Comparison of ENCODE assay signal across 8 mouse cellular contexts in genomic region chr1:127773803-127774500, GRCm38 (mm10). TPM values are rescaled to one million over a fixed set of nuclear protein-coding genes. Genes with fewer than 3 reads are reported as not detected.
DNase-seq lines count a peak whose midpoint lies in the region; ATAC-seq lines count a peak whose summit lies in the region.

TSS of gene Ccnt2 (plus strand) at chr1:127774164.

- DNase-seq in T-cell, adult 2 months (ENCODE audit: low spot score) = peak; percentile 100
- DNase-seq in cerebellum, postnatal 36 days = peak; percentile 99
- DNase-seq in frontal cortex, postnatal 36 days (ENCODE audit: low spot score in 2 of 2) = peak; percentile 99
- DNase-seq in left cerebral cortex, adult 11 months (ENCODE audit: low spot score) = peak; percentile 99
- peak; percentile 99 to 100 for DNase-seq in lung, postnatal 4 days
- DNase-seq in retina, postnatal 7 days (ENCODE audit: low read depth, low spot score) = peak; percentile 99
- peak; percentile 96 for DNase-seq in urinary bladder, adult 2 months (ENCODE audit: low spot score)

- no peaks in the 10 kb centered on the region for H3K9me3 ChIP-seq in hindbrain, embryonic 15.5 days

- H3K36me3 ChIP-seq in hindbrain, embryonic 15.5 days = no peaks in the 10 kb centered on the region

- no peaks in the 10 kb centered on the region for H3K27me3 ChIP-seq in hindbrain, embryonic 15.5 days

- peak within 1 kb of the TSS; percentile 89 for H3K9ac ChIP-seq in hindbrain, embryonic 15.5 days

- H3K27ac ChIP-seq in hindbrain, embryonic 15.5 days (replicated peaks) = peak within 1 kb of the TSS; percentile 92

- WGBS in hindbrain, embryonic 15.5 days = under 1% methylated on average over 63 of the region's 63 CpGs

- peak within 1 kb of the TSS; percentile 67 for H3K4me2 ChIP-seq in hindbrain, embryonic 15.5 days

- H3K4me3 ChIP-seq in hindbrain, embryonic 15.5 days = peak within 1 kb of the TSS; percentile 92

- peaks cover 35% of the 10 kb centered on the region for H3K4me1 ChIP-seq in hindbrain, embryonic 15.5 days (replicated peaks)

- peak; percentile 99 for ATAC-seq in hindbrain, embryonic 15.5 days (ENCODE audit: low FRiP score, low read depth)

RNA-seq across cellular contexts. Expression of gene Ccnt2, which starts in this region (rescaled TPM):
- 84.5 and 86.7 TPM in 2 replicates for polyA plus RNA-seq in hindbrain, embryonic 15.5 days (2015; fragmentation: Nextera tagmentation; extraction: Ambion mirVana)
- 39.7 and 39.8 TPM in 2 replicates for polyA plus RNA-seq in urinary bladder, adult 2 months (2012; rRNA removed)

Comparison
In these comparisons a context has a peak if more than half of its experiments do, and no peak if none do; other contexts are left out.
1. Peak in every context shown above with its lines: DNase-seq, ATAC-seq, H3K4me3 ChIP-seq and H3K27ac ChIP-seq.